Comparison of ENCODE assay signal across 1 mouse cellular context in the genomic region with DNA sequence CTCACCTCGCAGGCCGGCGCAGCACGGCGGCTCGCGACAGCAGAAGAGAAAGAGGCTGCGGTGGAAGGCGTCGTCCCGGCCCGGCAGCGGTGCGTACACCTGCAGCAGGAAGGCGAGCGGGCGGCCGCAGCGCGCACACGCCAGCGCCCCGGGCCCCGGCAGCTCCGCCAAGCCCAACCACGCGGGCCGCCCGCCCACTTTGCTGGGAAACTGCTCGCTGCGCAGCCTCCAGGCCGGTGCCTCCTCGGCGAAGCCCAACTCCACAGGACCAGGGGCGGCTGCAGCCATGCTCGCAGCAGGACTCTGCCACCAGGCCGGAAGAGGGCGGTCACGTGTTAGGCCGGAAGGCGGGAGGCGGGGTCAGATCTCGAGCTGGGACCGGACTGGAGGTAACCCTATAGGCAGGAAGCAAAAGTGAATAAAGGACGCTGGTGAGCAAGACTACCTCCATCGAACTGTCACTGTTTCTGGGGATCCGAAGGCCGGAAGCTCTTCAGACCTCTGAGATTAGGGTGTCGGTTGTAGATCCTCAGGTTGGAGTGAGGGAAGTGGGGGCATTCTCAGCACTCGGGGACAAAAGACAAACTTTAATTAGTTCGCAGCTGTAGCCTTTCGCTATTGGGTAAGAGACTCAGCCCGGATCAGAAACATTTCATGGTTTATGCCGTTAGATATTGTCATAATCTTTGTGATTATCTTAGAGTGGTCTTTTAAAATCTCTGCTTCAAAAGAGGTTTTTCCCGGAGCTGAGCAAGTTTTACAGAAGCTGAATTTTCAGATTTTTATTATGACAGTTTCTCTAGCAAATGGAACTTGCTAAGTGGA.
A peak's percentile ranks its signal among the peaks of the same experiment; 100 is the strongest.
TF ChIP-seq lines count a peak whose summit lies in the region.

A gene (minus strand): TSS at position 316 of the 825 bp plus-strand sequence.

TF ChIP-seq in MEL, 35 proteins besides CTCF, POLR2A, EP300 and RAD21 (continued from another document):
- TF ChIP-seq ETS1 (IDR thresholded peaks at IDR 0.05; ENCODE audit: low read depth, low read length) (no peak), MEF2A (IDR thresholded peaks at IDR 0.05; ENCODE audit: extremely low read depth, insufficient replicate concordance, low read depth, low read length, poor library complexity, severe bottlenecking) (no peak), JUND (IDR thresholded peaks at IDR 0.05; ENCODE audit: low read depth, low read length) (no peak), ZMIZ1 (IDR thresholded peaks at IDR 0.05; ENCODE audit: low read depth, low read length) (peak; percentile 88; the same call in 1 of the 2 replicates), USF2 (IDR thresholded peaks at IDR 0.05; ENCODE audit: borderline replicate concordance in 1 of 2, insufficient read depth in 1 of 2, low read depth in 1 of 2, low read length in 2 of 2) (peak; percentile 22 to 78; a peak in 2 of 4 replicates), MAZ (IDR thresholded peaks at IDR 0.05; ENCODE audit: low read depth, low read length) (no peak; the same call in 1 of the 2 replicates), MYC (IDR thresholded peaks at IDR 0.05; ENCODE audit: low read depth, low read length) (peak; percentile 64; the same call in 1 of the 2 replicates), NRF1 (IDR thresholded peaks at IDR 0.05; ENCODE audit: insufficient read depth, low read depth, low read length, poor library complexity, severe bottlenecking) (peak; percentile 54), HCFC1 (IDR thresholded peaks at IDR 0.05; ENCODE audit: low read depth, low read length) (peak; percentile 82), MXI1 (IDR thresholded peaks at IDR 0.05; ENCODE audit: low read depth, low read length) (peak; percentile 88; the same call in 1 of the 2 replicates), MAFK (IDR thresholded peaks at IDR 0.05; ENCODE audit: borderline replicate concordance, low read depth, low read length) (no peak), TAL1 (IDR thresholded peaks at IDR 0.05; ENCODE audit: low read length) (no peak), CHD2 (IDR thresholded peaks at IDR 0.05; ENCODE audit: low read length) (no peak)
